Mouse (Mus musculus): ENCODE measurements around the gene Ap3d1. TPM values are rescaled to one million over a fixed set of nuclear protein-coding genes. Genes with fewer than 3 reads are reported as not detected.
A peak's percentile ranks its signal among the peaks of the same experiment; 100 is the strongest.

Gene Ap3d1
- polyA plus RNA-seq, 1 experiment: 176 TPM

DNA sequence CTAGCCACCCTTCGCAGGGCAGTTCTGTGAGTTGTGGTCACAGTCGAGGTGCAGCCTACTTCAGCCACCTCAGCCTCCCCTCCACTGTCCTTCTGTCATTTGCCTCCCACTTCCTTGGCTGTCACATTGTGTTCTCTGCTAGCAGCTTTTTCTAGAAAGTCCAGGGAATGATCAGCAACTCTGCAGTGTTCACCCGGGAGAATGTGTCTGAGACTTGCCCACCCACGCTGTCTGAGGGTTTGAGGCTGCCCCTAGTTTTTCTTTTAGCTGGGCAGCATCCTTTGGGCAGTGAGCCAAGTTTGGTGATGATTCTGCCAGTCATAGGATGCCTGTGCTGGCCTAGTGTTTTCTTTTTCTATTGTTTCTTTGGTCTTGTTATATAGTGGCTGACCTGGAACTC lies 14.9 kb upstream of the Ap3d1 start:
- DNase-seq (ENCODE audit: low read depth): no peak
- TF ChIP-seq CTCF (IDR thresholded peaks at IDR 0.05; ENCODE audit: borderline replicate concordance, extremely low read depth, insufficient read depth, insufficient read length) (no peak), POLR2A (IDR thresholded peaks at IDR 0.05; ENCODE audit: borderline replicate concordance, extremely low read depth, insufficient read depth, insufficient read length, poor library complexity, severe bottlenecking) (no peak)

DNA sequence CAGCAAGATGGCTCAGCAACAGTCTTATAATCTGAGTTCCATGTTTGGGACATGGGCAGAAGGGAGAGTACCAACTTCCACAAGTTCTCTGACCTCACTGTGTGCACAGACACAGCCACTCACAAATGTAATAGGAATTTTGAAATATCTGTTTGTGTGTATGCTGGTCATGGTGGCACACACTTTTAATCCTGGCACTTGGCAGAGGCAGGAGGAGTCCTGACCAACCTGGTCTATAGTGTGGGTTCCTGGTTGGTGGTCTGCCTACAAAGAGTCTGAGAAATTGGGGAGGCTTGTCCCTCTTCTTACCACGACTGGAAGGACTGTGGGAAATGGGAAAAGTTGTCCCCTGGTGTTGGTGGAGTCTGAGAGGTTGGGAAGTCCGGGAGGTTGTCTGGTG lies 14.4 kb upstream of the Ap3d1 start:
- TF ChIP-seq CTCF (IDR thresholded peaks at IDR 0.05; ENCODE audit: borderline replicate concordance, extremely low read depth, insufficient read depth, insufficient read length) (no peak), POLR2A (IDR thresholded peaks at IDR 0.05; ENCODE audit: borderline replicate concordance, extremely low read depth, insufficient read depth, insufficient read length, poor library complexity, severe bottlenecking) (no peak)
- no peak for DNase-seq (ENCODE audit: low read depth)

DNA sequence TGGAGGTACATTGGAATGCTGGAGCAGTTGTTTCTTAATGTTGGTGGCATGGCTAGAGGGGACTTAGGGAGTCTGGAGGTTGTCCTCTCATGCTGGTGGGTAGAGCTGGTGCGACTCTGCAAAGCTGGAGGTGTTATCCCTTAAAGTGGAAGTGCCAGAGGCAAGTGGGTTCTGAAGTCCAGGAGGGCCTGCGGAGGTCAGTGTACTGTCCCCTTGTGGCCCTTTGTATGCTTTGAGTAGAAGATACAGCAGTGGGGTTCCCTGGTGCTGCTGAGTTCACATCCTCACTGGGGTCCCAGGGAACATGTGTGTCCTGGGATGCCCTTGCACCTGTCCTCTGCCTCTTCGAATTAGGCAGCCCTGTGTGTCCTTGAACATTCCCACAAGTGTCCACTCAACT lies 14.0 kb upstream of the Ap3d1 start:
- TF ChIP-seq POLR2A (IDR thresholded peaks at IDR 0.05; ENCODE audit: borderline replicate concordance, extremely low read depth, insufficient read depth, insufficient read length, poor library complexity, severe bottlenecking) (no peak), CTCF (IDR thresholded peaks at IDR 0.05; ENCODE audit: borderline replicate concordance, extremely low read depth, insufficient read depth, insufficient read length) (no peak)
- no peak for DNase-seq (ENCODE audit: low read depth)

DNA sequence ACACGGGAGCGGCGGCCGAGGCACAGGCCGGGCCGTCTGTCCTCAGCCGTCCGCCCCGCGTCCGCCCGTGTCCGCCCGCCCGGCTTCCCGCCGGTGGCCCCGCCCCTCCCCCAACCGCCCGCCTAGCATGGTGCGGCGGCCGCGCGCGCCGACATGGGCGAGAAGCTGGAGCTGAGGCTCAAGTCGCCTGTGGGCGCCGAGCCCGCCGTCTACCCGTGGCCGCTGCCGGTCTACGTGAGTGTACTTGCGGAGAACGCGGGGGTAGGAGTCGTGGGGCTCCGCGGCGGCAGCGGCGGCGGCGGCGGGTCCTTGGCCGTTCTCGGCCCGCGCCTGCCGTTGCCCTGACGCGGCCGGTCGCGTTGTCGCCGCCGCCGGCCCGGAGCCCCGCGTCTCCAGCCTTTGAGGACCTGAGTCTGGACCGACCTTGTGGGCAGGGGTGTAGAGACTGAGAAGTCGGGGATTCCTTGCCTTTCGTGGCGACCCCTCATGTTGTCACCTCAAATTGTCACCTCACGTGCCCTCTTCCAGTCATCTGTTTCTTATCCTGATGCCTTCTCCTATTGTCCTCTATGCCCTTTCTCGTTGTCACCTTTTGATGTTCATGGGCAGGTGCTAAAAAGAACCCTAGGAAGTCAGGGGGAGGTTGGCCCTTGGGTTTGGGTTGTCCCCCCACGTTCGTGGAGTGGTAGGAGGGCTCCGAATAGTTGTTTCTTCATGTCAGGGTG lies 13.4 kb upstream of the Ap3d1 start:
- no peak for DNase-seq (ENCODE audit: low read depth)
- TF ChIP-seq CTCF (IDR thresholded peaks at IDR 0.05; ENCODE audit: borderline replicate concordance, extremely low read depth, insufficient read depth, insufficient read length): no peak
- TF ChIP-seq POLR2A (IDR thresholded peaks at IDR 0.05; ENCODE audit: borderline replicate concordance, extremely low read depth, insufficient read depth, insufficient read length, poor library complexity, severe bottlenecking): no peak

DNA sequence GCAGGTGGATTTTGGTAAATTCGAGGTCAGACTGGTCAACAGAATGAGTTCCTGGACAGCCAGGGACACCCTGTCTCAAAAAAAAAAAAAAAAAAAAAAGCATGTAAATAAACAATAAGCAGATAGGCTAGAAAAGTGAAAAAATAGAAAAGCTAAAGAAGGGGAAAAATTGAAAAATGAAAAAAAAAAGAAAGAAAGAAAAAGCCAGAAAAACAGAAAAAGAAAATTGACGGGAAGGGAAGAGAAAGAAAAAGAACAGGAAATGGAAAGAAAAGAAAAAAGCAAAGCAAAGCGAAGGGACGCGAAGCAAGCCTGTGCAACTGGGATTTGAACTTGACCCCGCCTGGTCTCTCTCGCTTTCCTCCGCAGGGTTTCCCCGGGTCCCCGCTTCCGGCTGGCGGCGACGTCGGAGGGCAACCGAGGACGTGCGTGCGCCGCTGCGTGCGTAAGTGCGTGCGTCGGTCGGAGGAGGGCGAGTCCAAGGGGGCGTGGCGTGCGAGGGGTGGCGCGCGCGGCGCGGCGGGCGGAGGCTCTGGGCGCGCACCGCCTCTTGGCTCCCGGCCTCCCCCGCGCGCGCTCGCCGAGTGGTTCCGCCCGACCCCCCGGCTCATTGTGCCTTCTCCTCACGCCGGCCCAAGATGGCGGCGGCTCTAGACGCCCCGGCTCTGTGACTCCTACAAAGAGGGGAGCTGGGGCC lies 12.7 kb upstream of the Ap3d1 start, which contains the start of gene Dot1l:
TSS of gene Dot1l (plus strand) at position 613 of the 697 bp plus-strand sequence.
- no peak for TF ChIP-seq CTCF (IDR thresholded peaks at IDR 0.05; ENCODE audit: borderline replicate concordance, extremely low read depth, insufficient read depth, insufficient read length)
- peak; percentile 56; the same call in 1 of the 2 replicates for TF ChIP-seq POLR2A (IDR thresholded peaks at IDR 0.05; ENCODE audit: borderline replicate concordance, extremely low read depth, insufficient read depth, insufficient read length, poor library complexity, severe bottlenecking)
- peak; percentile 99 for DNase-seq (ENCODE audit: low read depth)

DNA sequence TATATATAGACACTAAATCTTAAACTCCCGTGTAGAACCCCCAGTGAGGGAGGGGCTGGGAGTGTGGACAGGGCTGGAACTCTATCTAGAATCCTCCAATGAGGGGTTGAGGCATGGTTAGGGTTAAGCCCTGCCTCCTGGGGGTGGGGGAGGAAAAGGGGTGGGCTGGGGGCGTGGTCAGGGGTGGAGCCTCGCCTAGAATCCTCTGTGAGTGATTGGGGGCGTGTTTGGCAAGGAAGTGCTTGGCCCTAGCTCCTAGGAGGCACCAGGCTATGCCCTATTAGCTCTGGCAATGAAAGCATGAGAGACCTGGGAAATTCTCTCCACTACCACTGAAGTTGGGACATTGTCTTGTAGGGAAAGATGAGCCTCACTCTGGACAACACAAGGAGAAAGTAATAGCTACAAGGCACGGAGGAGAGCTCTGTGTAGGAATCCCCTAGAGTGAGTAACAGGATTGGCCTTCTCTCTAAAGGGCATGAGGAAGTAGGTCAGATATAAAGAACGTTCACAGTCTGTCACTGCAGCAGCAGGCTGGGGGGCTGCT lies 10.1 kb upstream of the Ap3d1 start:
- TF ChIP-seq POLR2A (IDR thresholded peaks at IDR 0.05; ENCODE audit: borderline replicate concordance, extremely low read depth, insufficient read depth, insufficient read length, poor library complexity, severe bottlenecking) (no peak), CTCF (IDR thresholded peaks at IDR 0.05; ENCODE audit: borderline replicate concordance, extremely low read depth, insufficient read depth, insufficient read length) (no peak)
- DNase-seq (ENCODE audit: low read depth): peak; percentile 80

DNA sequence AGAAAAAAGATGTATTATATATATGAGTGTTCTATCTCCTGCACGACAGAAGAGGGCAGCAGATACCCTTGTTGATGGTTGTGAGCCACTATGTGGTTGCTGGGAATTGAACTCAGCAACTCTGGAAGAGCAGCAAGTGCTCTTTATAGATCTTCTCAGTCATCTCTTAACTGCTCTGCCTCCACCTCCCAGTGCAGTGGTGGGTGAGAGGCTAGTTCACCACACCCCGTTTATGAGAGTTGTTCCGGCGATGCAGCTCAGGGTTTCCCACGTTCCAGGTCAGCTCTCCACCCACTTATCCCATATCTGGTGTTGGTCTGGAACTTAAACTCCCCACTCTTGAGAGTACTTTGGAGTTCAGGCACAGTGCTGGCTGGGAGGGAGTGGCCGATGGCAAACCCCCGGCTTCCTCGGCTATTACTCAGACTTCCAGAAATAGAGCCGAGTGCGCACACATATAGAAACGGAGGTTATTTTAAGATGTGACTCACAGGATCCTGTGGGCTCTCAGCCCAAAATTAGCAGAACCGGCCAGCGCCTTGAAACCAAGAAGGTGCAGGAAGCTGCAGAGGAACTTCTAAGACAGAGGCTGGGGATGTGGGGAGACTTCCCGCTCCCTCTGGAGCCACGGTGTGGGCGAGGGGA lies 9.2 kb upstream of the Ap3d1 start:
- TF ChIP-seq CTCF (IDR thresholded peaks at IDR 0.05; ENCODE audit: borderline replicate concordance, extremely low read depth, insufficient read depth, insufficient read length): peak; percentile 20; the same call in 1 of the 2 replicates
- TF ChIP-seq POLR2A (IDR thresholded peaks at IDR 0.05; ENCODE audit: borderline replicate concordance, extremely low read depth, insufficient read depth, insufficient read length, poor library complexity, severe bottlenecking): no peak
- DNase-seq (ENCODE audit: low read depth): no peak

DNA sequence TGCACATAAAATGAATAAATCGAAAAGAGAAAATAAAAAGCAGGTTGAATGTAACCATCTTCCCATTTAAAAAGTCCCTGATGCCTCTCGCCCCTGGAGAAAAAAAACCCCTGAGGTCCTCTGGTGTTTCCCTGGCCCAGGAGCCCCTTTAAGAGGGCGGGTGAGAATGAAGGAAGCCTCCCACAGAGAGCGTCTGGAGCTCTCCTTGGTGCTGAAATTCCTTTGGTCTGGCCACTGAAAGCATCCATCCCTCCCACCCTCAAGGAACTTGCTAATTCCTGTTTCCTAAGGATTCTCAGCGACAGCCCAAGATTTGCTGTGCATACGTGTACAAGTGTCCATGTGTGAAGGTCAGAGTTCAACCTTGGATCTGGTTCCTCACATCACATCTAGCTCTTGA lies 6.5 kb upstream of the Ap3d1 start:
- TF ChIP-seq CTCF (IDR thresholded peaks at IDR 0.05; ENCODE audit: borderline replicate concordance, extremely low read depth, insufficient read depth, insufficient read length) (no peak), POLR2A (IDR thresholded peaks at IDR 0.05; ENCODE audit: borderline replicate concordance, extremely low read depth, insufficient read depth, insufficient read length, poor library complexity, severe bottlenecking) (no peak)
- DNase-seq (ENCODE audit: low read depth): peak; percentile 40

DNA sequence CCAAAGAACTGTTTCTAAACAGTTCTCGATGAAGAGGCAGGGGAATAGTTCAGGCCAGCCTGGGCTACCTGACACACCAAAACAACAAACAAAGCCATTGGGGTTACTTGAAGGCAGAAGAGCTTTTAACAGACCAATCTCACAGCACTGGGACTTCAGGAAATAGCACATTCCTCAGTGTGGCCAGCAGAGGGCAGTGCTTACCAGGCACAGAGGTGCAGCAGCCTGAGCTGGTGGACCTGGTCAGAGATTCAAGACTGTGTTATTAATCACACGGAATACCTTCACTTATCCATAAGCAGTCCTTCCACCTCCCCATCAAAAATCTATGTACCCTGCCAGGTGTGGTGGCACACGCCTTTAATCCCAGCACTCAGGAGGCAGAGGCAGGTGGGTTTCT lies 5.3 kb upstream of the Ap3d1 start:
- no peak for TF ChIP-seq POLR2A (IDR thresholded peaks at IDR 0.05; ENCODE audit: borderline replicate concordance, extremely low read depth, insufficient read depth, insufficient read length, poor library complexity, severe bottlenecking)
- peak; percentile 98 for TF ChIP-seq CTCF (IDR thresholded peaks at IDR 0.05; ENCODE audit: borderline replicate concordance, extremely low read depth, insufficient read depth, insufficient read length)

DNA sequence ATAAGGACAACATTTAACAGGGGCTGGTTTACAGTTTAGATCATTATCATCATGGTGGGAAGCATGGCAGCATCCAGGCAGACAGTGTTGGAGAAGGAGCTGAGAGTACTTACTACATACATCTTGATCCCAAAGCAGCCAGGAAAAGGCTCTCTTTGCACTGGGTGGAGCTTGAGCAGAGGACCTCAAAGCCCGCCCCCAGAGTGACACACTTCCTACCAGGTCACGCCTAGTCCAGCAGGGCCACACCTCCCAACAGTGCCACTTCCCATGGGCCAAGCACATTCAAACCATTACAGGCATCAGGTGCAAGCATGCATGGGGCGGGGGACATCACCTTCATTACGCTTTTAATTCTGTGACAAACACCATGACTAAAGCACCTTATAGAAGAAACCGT lies 2.2 kb upstream of the Ap3d1 start:
- DNase-seq (ENCODE audit: low read depth): no peak
- TF ChIP-seq POLR2A (IDR thresholded peaks at IDR 0.05; ENCODE audit: borderline replicate concordance, extremely low read depth, insufficient read depth, insufficient read length, poor library complexity, severe bottlenecking) (no peak), CTCF (IDR thresholded peaks at IDR 0.05; ENCODE audit: borderline replicate concordance, extremely low read depth, insufficient read depth, insufficient read length) (no peak)

More for the DNA sequence above, 5.3 kb upstream of the Ap3d1 start:
- DNase-seq (ENCODE audit: low read depth): peak; percentile 89

DNA sequence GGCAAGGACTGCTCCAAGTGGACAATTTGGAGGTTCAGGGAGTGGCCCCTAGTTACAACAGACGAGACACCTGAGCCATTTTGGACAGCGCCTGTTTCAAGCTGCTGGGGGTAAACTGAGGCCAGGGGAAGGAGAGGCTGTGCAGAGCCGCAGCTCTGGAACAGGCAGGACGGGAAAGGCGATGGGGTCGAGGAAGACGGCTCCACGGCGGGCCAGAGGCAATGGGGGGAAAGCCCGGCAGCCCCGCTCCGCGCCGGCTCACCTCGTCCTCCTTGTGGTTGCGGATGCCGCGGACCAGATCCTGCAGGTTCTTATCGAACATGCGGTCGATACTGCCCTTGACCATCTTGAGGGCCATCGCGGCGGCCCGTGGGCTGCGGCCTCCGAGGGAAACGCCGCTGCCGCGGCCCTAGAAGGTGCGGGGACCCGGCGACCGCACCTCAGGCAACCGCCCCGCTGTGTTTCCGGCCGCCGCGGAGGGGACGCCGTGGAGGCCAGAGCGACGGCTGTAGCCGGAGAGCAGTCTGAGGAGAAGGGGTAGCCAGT lies 357 bp downstream of the Ap3d1 start:
- no peak for DNase-seq (ENCODE audit: low read depth)
- TF ChIP-seq CTCF (IDR thresholded peaks at IDR 0.05; ENCODE audit: borderline replicate concordance, extremely low read depth, insufficient read depth, insufficient read length) (no peak), POLR2A (IDR thresholded peaks at IDR 0.05; ENCODE audit: borderline replicate concordance, extremely low read depth, insufficient read depth, insufficient read length, poor library complexity, severe bottlenecking) (no peak)
